Mouse (Mus musculus) CD4-positive, CD25-positive, alpha-beta regulatory T cell, adult 9 weeks (primary cell): Measurements from ENCODE around the gene Syce1l. TPM values are rescaled to one million over a fixed set of nuclear protein-coding genes. Genes with fewer than 3 reads are reported as not detected.

ENCODE experiments used
- polyA plus RNA-seq: library from polyadenylated mRNA; unstranded; fragments of 100-300 nt; shearing (Covaris generic); gene quantifications from one replicate; pipeline ENCODE4 v1.2.1, GENCODE M21; 2017

The Syce1l gene
- polyA plus RNA-seq: not detected

DNA sequence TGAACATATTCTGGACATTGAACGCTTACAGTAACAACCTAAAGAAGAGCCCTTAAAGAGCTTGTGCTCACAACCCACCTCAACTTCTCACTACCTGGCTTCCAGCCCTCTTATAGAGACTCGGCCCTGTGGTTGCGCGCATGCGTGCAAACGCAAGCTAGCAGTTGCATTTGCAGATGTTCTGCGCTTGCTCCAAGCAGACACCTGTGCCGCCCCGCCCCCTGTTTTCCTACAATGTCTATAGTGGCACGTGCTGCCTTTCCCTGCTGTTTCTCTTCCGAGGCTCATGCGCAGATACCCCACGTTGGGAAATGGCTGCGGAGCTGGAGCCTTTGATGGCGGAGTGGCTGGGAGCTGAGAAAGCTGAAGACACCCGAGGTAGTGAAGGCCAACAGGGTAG is at the start of gene Syce1l:
Gene Syce1l, plus strand, starts transcription at position 288 of the 400 bp plus-strand sequence.

DNA sequence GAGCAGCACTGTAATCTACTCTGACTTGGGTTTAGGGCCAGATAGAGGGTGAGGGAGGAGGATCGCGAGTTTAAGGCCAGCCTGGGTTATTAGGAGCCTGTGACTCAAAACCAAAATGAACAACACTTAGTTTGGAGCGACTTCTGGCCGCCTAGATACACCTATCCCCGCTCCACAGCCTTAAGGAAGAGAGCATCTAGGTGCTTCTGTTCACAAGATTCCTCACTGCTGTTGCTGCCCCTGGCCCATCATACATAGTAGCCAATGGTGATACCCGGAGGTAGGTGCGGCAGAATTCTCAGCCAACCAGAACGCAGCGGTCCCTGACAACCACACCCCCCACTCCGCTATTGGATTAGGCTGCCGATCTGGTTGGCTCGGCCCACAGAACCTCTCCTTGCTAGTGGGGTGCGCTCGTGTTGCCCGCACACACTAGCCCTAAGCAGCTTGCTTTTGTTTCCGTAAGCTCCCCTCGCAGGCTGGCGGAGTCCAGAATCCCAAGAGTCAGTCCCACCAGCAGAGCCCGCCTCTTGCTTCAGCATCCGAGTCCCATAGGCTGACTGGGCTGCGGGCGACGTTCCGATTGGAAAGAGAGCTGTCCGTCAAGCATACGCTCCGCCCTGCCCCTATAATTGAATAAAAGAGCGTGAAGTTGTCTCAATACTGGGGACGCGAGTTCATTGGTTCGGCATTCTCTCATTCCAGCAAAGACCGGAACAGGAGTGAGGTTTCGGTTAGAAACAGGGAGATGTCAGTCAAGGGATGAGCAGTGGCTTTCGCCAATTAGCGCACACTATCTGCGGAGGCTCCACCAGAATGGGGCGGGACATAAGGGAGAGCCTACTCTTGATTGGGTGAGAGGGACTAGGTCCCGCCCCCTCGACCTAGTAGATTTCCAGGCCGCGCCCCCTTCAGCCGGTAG is 8.1 kb upstream of the Syce1l start, which contains the start of gene Mon1b:
Gene Mon1b, plus strand, starts transcription at position 918 of the 922 bp plus-strand sequence.

Other genes with a start within 250 kb of the Syce1l start
- gene Mon1b, start 7.6 kb upstream of the Syce1l start, polyA plus RNA-seq: 32.7 TPM
- gene Adamts18, start 205.5 kb downstream of the Syce1l start, polyA plus RNA-seq: not detected